Mouse (Mus musculus) liver (tissue): ENCODE measurements around the gene Nedd9.
"Not testable (repeated sequence)": the region's sequence is repeated elsewhere in the genome, so short reads cannot be mapped to it uniquely, and the experiment has no call there.

Experiments
- DNase-seq: peaks from one replicate; pipeline ENCODE4 v3.0.0-alpha.2; 2020; ENCODE audit warnings: mixed read lengths

Nedd9 gene

GRCm38 (mm10) chr13:41368612-41369011, 118.5 kb downstream of the Nedd9 start:
- DNase-seq, result no peak

GRCm38 (mm10) chr13:41367176-41367611, 120.0 kb downstream of the Nedd9 start:
- DNase-seq, result no peak

GRCm38 (mm10) chr13:41366609-41367008, 120.6 kb downstream of the Nedd9 start:
- not testable (repeated sequence) for DNase-seq

- no peak for DNase-seq
These were observed 122.9 kb downstream of the Nedd9 start for GRCm38 (mm10) chr13:41364273-41364672.

- DNase-seq, result no peak
These were observed 124.3 kb downstream of the Nedd9 start for GRCm38 (mm10) chr13:41362909-41363308.

GRCm38 (mm10) chr13:41360272-41360815, 126.8 kb downstream of the Nedd9 start:
- no peak for DNase-seq

GRCm38 (mm10) chr13:41359330-41360215, 127.6 kb downstream of the Nedd9 start:
- no peak for DNase-seq

GRCm38 (mm10) chr13:41358480-41359180, 128.5 kb downstream of the Nedd9 start:
- DNase-seq, result peak; percentile 89

GRCm38 (mm10) chr13:41358009-41358408, 129.2 kb downstream of the Nedd9 start:
- DNase-seq, result no peak

GRCm38 (mm10) chr13:41357586-41357985, 129.6 kb downstream of the Nedd9 start:
- DNase-seq, result no peak

- DNase-seq, result no peak
These were observed 130.0 kb downstream of the Nedd9 start for GRCm38 (mm10) chr13:41357161-41357560.

GRCm38 (mm10) chr13:41355552-41355951, 131.6 kb downstream of the Nedd9 start:
- no peak for DNase-seq

- DNase-seq, result no peak
These were observed 132.6 kb downstream of the Nedd9 start for GRCm38 (mm10) chr13:41354591-41354990.

GRCm38 (mm10) chr13:41353676-41354075, 133.5 kb downstream of the Nedd9 start:
- no peak for DNase-seq

- no peak for DNase-seq
These were observed 134.8 kb downstream of the Nedd9 start for GRCm38 (mm10) chr13:41352352-41352751.

GRCm38 (mm10) chr13:41350589-41350988, 136.6 kb downstream of the Nedd9 start:
- DNase-seq, result no peak

GRCm38 (mm10) chr13:41349770-41350169, 137.4 kb downstream of the Nedd9 start:
- DNase-seq, result no peak

GRCm38 (mm10) chr13:41345756-41346155, 141.4 kb downstream of the Nedd9 start:
- no peak for DNase-seq

GRCm38 (mm10) chr13:41345306-41345705, 141.9 kb downstream of the Nedd9 start:
- DNase-seq, result no peak

GRCm38 (mm10) chr13:41343887-41344266, 143.3 kb downstream of the Nedd9 start:
- no peak for DNase-seq

- DNase-seq, result no peak
These were observed 143.8 kb downstream of the Nedd9 start for GRCm38 (mm10) chr13:41343163-41343886.

GRCm38 (mm10) chr13:41341422-41341821, 145.7 kb downstream of the Nedd9 start:
- no peak for DNase-seq
